Mouse (Mus musculus) limb, embryonic 13.5 days (tissue): ENCODE results near the gene Tdp1. TPM values are rescaled to one million over a fixed set of nuclear protein-coding genes. Genes with fewer than 3 reads are reported as not detected.

Source experiments
- ATAC-seq: fragments of 200-750 bp; cut with Nextera tagmentation; 2 replicates; pipeline ENCODE4 v1.8.0; 2017; ENCODE audit warnings: low read depth, moderate number of reproducible peaks, moderate TSS enrichment; ENCODE audit not compliant: low FRiP score
- H3K27ac ChIP-seq: fragments of 300-500 bp; sonication (generic); 2 replicates; pipeline ENCODE4 v1.5.1; 2015; ENCODE audit warnings: inconsistent platforms, mild to moderate bottlenecking, moderate library complexity
- H3K27me3 ChIP-seq: fragments of 300-500 bp; sonication (generic); 2 replicates; pipeline ENCODE4 v1.6.1; 2015; ENCODE audit warnings: mild to moderate bottlenecking, inconsistent platforms
- H3K36me3 ChIP-seq: fragments of 300-500 bp; sonication (generic); 2 replicates; pipeline ENCODE4 v1.6.1; 2015; ENCODE audit warnings: inconsistent platforms, mild to moderate bottlenecking, moderate library complexity
- H3K4me1 ChIP-seq: fragments of 300-500 bp; sonication (generic); 2 replicates; pipeline ENCODE4 v1.6.1; 2015; ENCODE audit warnings: inconsistent platforms
- H3K4me2 ChIP-seq: fragments of 300-500 bp; sonication (generic); replicated peaks from 2 replicates; pipeline ENCODE4 v1.6.1; 2015; ENCODE audit warnings: inconsistent platforms, mild to moderate bottlenecking, moderate library complexity
- H3K4me3 ChIP-seq: fragments of 300-500 bp; sonication (generic); 2 replicates; pipeline ENCODE4 v1.5.1; 2015; ENCODE audit warnings: moderate library complexity, mild to moderate bottlenecking, inconsistent platforms
- H3K9ac ChIP-seq: fragments of 300-500 bp; sonication (generic); 2 replicates; pipeline ENCODE4 v1.6.1; 2015; ENCODE audit warnings: mild to moderate bottlenecking, inconsistent platforms
- H3K9me3 ChIP-seq: fragments of 300-500 bp; sonication (generic); 2 replicates; pipeline ENCODE4 v1.6.1; 2016; ENCODE audit warnings: inconsistent platforms
- WGBS: fragments of 180-500 bp; shearing (Covaris S2); methylation state at CpG from one replicate; pipeline ENCODE4 v1.1.7; 2015; 5-methylcytosine and 5-hydroxymethylcytosine counted together
- polyA plus RNA-seq: library from polyadenylated mRNA; unstranded; fragments of >200 nt; fragmentation: Nextera tagmentation; extraction: Ambion mirVana; gene quantifications from 2 replicates; pipeline ENCODE4 v1.2.1, GENCODE M21; 2015

Tdp1 gene
- polyA plus RNA-seq = 59.5 and 62.9 TPM in 2 replicates

GRCm38 (mm10) chr12:99884269-99885261 is at the start of gene Tdp1, which contains the start of gene Efcab11:
Tdp1 (plus strand) TSS chr12:99884517.
Efcab11 (minus strand) TSS chr12:99884439.
- under 1% methylated on average over 63 of the region's 73 CpGs for WGBS
- peak; percentile 87 for ATAC-seq
- peak within 1 kb of the TSS; percentile 92 for H3K9ac ChIP-seq
- peaks cover 4% of the 10 kb centered on the region; the same call in 1 of the 2 replicates for H3K36me3 ChIP-seq
- no peaks in the 10 kb centered on the region for H3K9me3 ChIP-seq
- H3K4me1 ChIP-seq = peaks cover 27% of the 10 kb centered on the region
- H3K4me2 ChIP-seq = peak within 1 kb of the TSS; percentile 94
- peak within 1 kb of the TSS; percentile 81 for H3K4me3 ChIP-seq
- H3K27me3 ChIP-seq = no peaks in the 10 kb centered on the region
- H3K27ac ChIP-seq = peak within 1 kb of the TSS; percentile 83

DNA sequence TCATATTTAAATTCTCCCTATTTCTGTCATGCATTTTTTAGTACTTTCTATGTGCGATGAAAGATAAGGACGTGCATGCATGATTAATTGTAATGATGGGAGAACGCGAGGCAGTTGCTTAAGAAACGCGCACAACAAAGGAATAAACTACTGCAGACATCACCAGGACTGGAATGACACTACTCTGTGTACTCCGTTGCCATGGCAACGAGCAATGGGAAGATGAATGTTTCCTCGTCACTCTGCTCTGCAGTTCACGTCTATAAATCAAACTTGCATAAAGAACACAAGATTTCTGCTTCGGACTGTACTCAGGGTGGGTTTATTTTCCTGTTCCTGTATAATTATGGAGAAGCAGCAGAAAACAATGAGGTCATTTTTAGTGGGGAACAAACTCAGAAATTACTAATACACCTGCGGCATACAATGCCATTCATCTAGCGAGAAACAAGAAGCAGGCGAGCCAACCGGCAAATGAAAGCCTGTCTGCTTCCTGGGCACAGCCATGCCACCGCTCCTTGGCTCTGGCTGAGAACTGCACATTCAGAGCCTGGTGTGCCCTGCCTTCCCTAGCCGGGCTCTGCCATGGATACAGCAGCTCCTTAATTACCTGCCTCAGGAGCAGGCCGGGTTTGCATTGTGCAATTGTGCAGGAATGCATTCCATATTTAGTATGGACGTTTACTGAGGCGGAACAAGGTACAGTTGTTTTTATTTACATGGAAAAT is 47.7 kb upstream of the Tdp1 start:
- Histone ChIP-seq H3K4me2 (no peak overlapping the region), H3K27me3 (no peaks in the 10 kb centered on the region), H3K4me3 (no peak overlapping the region), H3K4me1 (0 out of 2 replicates have a peak, but pooled peaks cover 7% of the 10 kb centered on the region), H3K9ac (no peak overlapping the region), H3K36me3 (peaks cover 4% of the 10 kb centered on the region; the same call in 1 of the 2 replicates), H3K9me3 (no peaks in the 10 kb centered on the region), H3K27ac (no peak overlapping the region)
- ATAC-seq = no peak
- WGBS = 72% methylated on average over 20 of the region's 20 CpGs

DNA sequence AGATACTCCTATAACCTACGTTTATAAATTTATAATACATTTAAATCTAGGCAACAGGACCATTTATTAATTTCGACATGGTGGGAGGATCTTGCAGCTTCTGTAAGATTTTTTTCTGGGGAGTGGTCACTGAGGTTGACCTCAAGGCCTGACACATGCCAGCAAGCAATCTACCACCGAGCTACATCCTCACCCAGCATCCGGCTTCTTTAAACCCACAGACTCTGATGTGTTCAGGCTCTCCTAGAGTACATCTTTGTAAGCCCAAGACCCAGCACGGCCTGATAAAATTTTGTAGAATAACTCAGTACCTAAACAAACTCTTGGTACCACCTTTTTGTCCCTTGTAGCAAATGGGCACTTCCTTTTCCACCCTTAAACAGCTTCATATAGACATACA is 46.8 kb upstream of the Tdp1 start:
- WGBS = 86% methylated on average over 5 of the region's 5 CpGs
- Histone ChIP-seq H3K27ac (no peak overlapping the region), H3K36me3 (peaks cover 4% of the 10 kb centered on the region; the same call in 1 of the 2 replicates), H3K27me3 (no peaks in the 10 kb centered on the region), H3K4me2 (no peak overlapping the region), H3K9ac (no peak overlapping the region), H3K4me1 (0 out of 2 replicates have a peak, but pooled peaks cover 7% of the 10 kb centered on the region), H3K9me3 (no peaks in the 10 kb centered on the region), H3K4me3 (no peak overlapping the region)
- ATAC-seq = no peak

DNA sequence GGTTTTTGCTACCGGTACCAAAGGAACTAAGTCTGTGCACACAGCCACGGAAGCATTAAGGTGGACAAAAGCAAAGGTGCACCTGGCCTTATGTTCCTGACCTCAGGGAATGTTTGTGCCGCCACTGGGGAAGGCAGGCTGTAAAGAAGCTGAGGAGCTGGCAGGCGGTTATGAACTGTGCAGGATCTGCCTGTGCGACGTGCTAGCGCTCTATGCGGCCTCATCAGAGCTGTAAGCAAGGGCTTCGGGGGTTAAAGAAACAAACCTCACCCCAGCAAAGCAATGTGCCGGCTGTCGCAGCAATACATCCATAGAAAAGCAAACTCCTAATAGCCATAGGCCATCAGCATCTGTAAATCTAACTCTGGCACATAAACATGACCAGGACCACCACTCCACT is 46.2 kb upstream of the Tdp1 start:
- H3K4me2 ChIP-seq = no peak overlapping the region
- no peak overlapping the region for H3K27ac ChIP-seq
- no peaks in the 10 kb centered on the region for H3K9me3 ChIP-seq
- peaks cover 4% of the 10 kb centered on the region; the same call in 1 of the 2 replicates for H3K36me3 ChIP-seq
- H3K4me3 ChIP-seq = no peak overlapping the region
- ATAC-seq = no peak
- WGBS = 62% methylated on average over 11 of the region's 11 CpGs
- no peaks in the 10 kb centered on the region for H3K27me3 ChIP-seq
- H3K9ac ChIP-seq = no peak overlapping the region
- 0 out of 2 replicates have a peak, but pooled peaks cover 7% of the 10 kb centered on the region for H3K4me1 ChIP-seq

GRCm38 (mm10) chr12:99838703-99839102 is 45.6 kb upstream of the Tdp1 start:
- no peak for ATAC-seq
- no peaks in the 10 kb centered on the region for H3K9me3 ChIP-seq
- no peak overlapping the region for H3K4me3 ChIP-seq
- H3K27me3 ChIP-seq = no peaks in the 10 kb centered on the region
- no peak overlapping the region for H3K27ac ChIP-seq
- no peaks in the 10 kb centered on the region for H3K36me3 ChIP-seq
- WGBS = 83% methylated on average over 14 of the region's 14 CpGs
- H3K9ac ChIP-seq = no peak overlapping the region
- 0 out of 2 replicates have a peak, but pooled peaks cover 7% of the 10 kb centered on the region for H3K4me1 ChIP-seq
- no peak overlapping the region for H3K4me2 ChIP-seq

DNA sequence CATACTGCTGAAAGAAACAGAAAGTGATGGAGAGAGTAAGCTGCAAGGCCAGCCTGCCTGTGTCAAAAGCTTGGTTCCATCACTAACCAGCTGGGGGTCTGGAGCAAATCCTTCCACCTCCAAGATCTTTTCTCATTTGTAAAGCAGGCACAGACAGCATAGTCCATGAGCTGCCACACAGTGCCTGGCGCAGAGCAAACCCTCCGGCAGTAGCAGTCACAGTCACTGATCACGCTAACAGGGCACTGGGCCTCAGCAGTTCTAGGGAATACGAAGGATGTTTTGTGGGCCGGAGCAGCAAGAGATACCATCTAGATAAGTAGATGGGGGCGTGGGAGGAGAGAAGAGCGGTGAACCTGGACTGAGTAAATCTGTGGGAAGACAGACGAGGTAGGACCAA is 39.4 kb upstream of the Tdp1 start:
- H3K9ac ChIP-seq = no peak overlapping the region
- no peaks in the 10 kb centered on the region for H3K36me3 ChIP-seq
- ATAC-seq = no peak
- H3K4me3 ChIP-seq = no peak overlapping the region
- 94% methylated on average over 8 of the region's 8 CpGs for WGBS
- H3K27me3 ChIP-seq = no peaks in the 10 kb centered on the region
- no peaks in the 10 kb centered on the region for H3K4me1 ChIP-seq
- H3K9me3 ChIP-seq = no peaks in the 10 kb centered on the region
- no peak overlapping the region for H3K27ac ChIP-seq
- H3K4me2 ChIP-seq = no peak overlapping the region

DNA sequence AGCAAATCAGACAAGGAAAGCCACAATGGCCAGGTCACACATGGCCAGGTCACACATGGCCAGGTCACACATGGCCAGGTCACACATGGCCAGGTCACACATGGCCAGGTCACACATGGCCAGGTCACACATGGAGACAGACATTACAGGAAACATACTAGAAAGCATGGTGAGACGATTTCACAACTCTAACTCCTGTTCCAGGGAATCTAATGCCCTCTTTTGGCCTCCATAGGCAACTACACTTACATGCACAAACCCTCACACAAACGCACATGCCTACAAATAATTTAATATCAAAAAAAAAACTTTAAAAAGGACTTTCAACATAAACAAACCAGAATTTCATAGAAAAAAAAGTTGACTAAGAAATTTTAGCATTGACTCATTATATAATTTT is 34.3 kb upstream of the Tdp1 start:
- WGBS = 88% methylated on average over 2 of the region's 2 CpGs
- H3K36me3 ChIP-seq = no peaks in the 10 kb centered on the region; the same call in 1 of the 2 replicates
- no peaks in the 10 kb centered on the region for H3K27me3 ChIP-seq
- no peak overlapping the region for H3K4me3 ChIP-seq
- no peak overlapping the region for H3K4me2 ChIP-seq
- H3K9ac ChIP-seq = no peak overlapping the region
- H3K4me1 ChIP-seq = no peaks in the 10 kb centered on the region
- no peak overlapping the region for H3K27ac ChIP-seq
- ATAC-seq = no peak
- no peaks in the 10 kb centered on the region for H3K9me3 ChIP-seq

- H3K4me1 ChIP-seq = peaks cover 8% of the 10 kb centered on the region; the same call in 1 of the 2 replicates
- no peaks in the 10 kb centered on the region; the same call in 1 of the 2 replicates for H3K36me3 ChIP-seq
- H3K4me2 ChIP-seq = no peak overlapping the region
- ATAC-seq = no peak
- no peak overlapping the region for H3K9ac ChIP-seq
- H3K9me3 ChIP-seq = no peaks in the 10 kb centered on the region
- no peaks in the 10 kb centered on the region for H3K27me3 ChIP-seq
- WGBS = 83% methylated on average over 14 of the region's 14 CpGs
- no peak overlapping the region for H3K27ac ChIP-seq
- no peak overlapping the region for H3K4me3 ChIP-seq
These were observed 30.7 kb upstream of the Tdp1 start for GRCm38 (mm10) chr12:99853323-99854258.

GRCm38 (mm10) chr12:99856011-99856410 is 28.3 kb upstream of the Tdp1 start:
- H3K9ac ChIP-seq = no peak overlapping the region
- H3K4me1 ChIP-seq = peaks cover 8% of the 10 kb centered on the region; the same call in 1 of the 2 replicates
- H3K27me3 ChIP-seq = no peaks in the 10 kb centered on the region
- no peak overlapping the region for H3K27ac ChIP-seq
- H3K36me3 ChIP-seq = no peaks in the 10 kb centered on the region
- no peak overlapping the region for H3K4me3 ChIP-seq
- WGBS = 62% methylated on average over 9 of the region's 9 CpGs
- no peak for ATAC-seq
- no peaks in the 10 kb centered on the region for H3K9me3 ChIP-seq
- no peak overlapping the region for H3K4me2 ChIP-seq

GRCm38 (mm10) chr12:99858664-99859063 is 25.7 kb upstream of the Tdp1 start:
- no peak for ATAC-seq
- H3K4me1 ChIP-seq = peaks cover 8% of the 10 kb centered on the region; the same call in 1 of the 2 replicates
- H3K9me3 ChIP-seq = no peaks in the 10 kb centered on the region
- H3K4me2 ChIP-seq = no peak overlapping the region
- H3K9ac ChIP-seq = no peak overlapping the region
- no peaks in the 10 kb centered on the region for H3K36me3 ChIP-seq
- H3K27ac ChIP-seq = no peak overlapping the region
- no peak overlapping the region for H3K4me3 ChIP-seq
- H3K27me3 ChIP-seq = no peaks in the 10 kb centered on the region
- WGBS = 90% methylated on average over 5 of the region's 5 CpGs
